In genomic region chr11:3823378-3823777, GRCm38 (mm10) we compare ENCODE assay signal across 23 mouse cellular contexts. TPM values are rescaled to one million over a fixed set of nuclear protein-coding genes. Genes with fewer than 3 reads are reported as not detected.
"Had no signal": no experiment of that assay in that cellular context is flagged by ENCODE, and none has a peak within 500 bp of the region (broad histone marks: within the 10 kb centered on the region; RNA-seq: fewer than 3 reads in every experiment).

No protein-coding gene starts in this region.

- H3K27ac ChIP-seq: gastrocnemius, adult 2 months; heart, embryonic 10.5 days; hindbrain, embryonic 13.5 days; hindbrain, embryonic 15.5 days; hindbrain, postnatal 0 days; kidney, embryonic 15.5 days; kidney, postnatal 0 days; limb, embryonic 13.5 days; limb, embryonic 15.5 days; liver, embryonic 12.5 days; liver, embryonic 14.5 days had no signal

- H3K36me3 ChIP-seq: heart, embryonic 10.5 days; heart, embryonic 12.5 days; hindbrain, embryonic 13.5 days; hindbrain, embryonic 15.5 days; kidney, embryonic 15.5 days; limb, embryonic 13.5 days; limb, embryonic 15.5 days; liver, embryonic 12.5 days had no signal

- H3K27me3 ChIP-seq: heart, embryonic 12.5 days; hindbrain, embryonic 13.5 days; hindbrain, embryonic 15.5 days; kidney, embryonic 15.5 days; limb, embryonic 13.5 days; limb, embryonic 15.5 days; liver, embryonic 12.5 days had no signal

- H3K4me1 ChIP-seq: heart, embryonic 12.5 days; hindbrain, embryonic 13.5 days; hindbrain, embryonic 15.5 days; liver, embryonic 12.5 days had no signal

- H3K4me3 ChIP-seq: gastrocnemius, adult 2 months; heart, embryonic 10.5 days; heart, embryonic 12.5 days; hindbrain, embryonic 13.5 days; hindbrain, embryonic 15.5 days; kidney, embryonic 15.5 days; limb, embryonic 13.5 days; limb, embryonic 15.5 days; liver, embryonic 12.5 days had no signal

- DNase-seq: gastrocnemius, adult 2 months; gastrocnemius, postnatal 10 days; gastrocnemius, postnatal 25 days; heart, adult 18-20 months; heart, postnatal 10 days; heart, postnatal 36 days; kidney, adult 11 months; kidney, adult 2 months; kidney, adult 9 months; kidney, postnatal 14 days; kidney, postnatal 36 days had no signal

- H3K4me2 ChIP-seq: heart, embryonic 12.5 days; hindbrain, embryonic 13.5 days; hindbrain, embryonic 15.5 days; kidney, embryonic 15.5 days; limb, embryonic 13.5 days; limb, embryonic 15.5 days; liver, embryonic 12.5 days had no signal

RNA-seq across cellular contexts. Expression of gene Osbp2, which starts 40.3 kb away (rescaled TPM):
- total RNA-seq: hematopoietic stem cell, adult 5-6 weeks had no signal
